Mouse (Mus musculus) liver, postnatal 0 days (tissue): Measurements from ENCODE around the gene Asxl1.

ENCODE experiments used
- CTCF ChIP-seq: sonication (generic); IDR thresholded peaks from 2 replicates; pipeline ENCODE4 v1.5.1; 2016; ENCODE audit warnings: antibody characterized with exemption, low read depth
- EP300 ChIP-seq: IDR thresholded peaks from 2 replicates; pipeline ENCODE4 v1.6.1; 2016; ENCODE audit warnings: antibody characterized with exemption, low read depth, mild to moderate bottlenecking

DNA sequence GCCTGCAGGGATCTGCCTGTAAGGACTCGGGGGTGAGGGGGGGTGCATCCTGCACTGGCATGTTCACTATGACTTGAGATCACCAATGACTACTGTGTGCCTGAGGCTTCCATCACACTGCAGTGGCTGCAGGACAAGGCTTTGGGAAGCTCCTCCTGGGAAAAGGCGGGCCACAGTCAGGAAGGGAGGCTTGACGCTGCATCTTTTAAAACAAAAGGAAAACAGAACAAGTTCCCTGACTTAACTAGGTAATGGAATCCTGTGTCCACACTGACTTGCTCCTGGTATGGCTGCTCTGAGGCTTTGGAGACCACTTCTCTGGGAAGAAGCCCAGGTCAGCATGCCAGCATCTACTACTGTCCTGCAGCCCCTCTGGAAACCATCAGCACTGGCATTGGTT lies 63.3 kb downstream of the Asxl1 start:
- TF ChIP-seq CTCF = no peak
- no peak for TF ChIP-seq EP300
